Mouse (Mus musculus) thymus, postnatal 14 days (tissue): ENCODE measurements at regions not wholly inside any gene's neighbourhood (a gene's known extent, or its start where the extent isn't known, plus 50 kb on each side); places are given as distances from the start of the nearest gene placed in this dataset.
A peak's percentile ranks its signal among the peaks of the same experiment; 100 is the strongest.

Source experiments
- DNase-seq: peaks from one replicate; pipeline ENCODE4 v3.0.0; 2021

GRCm38 (mm10) chr9:63849564-63850315 lies 91.9 kb upstream of the Smad3 start:
- DNase-seq: peak; percentile 28

- DNase-seq: peak; percentile 76
Measured at GRCm38 (mm10) chr9:63843883-63844485, 86.2 kb upstream of the Smad3 start.

GRCm38 (mm10) chr9:63843431-63843830 lies 85.6 kb upstream of the Smad3 start:
- no peak for DNase-seq

DNA sequence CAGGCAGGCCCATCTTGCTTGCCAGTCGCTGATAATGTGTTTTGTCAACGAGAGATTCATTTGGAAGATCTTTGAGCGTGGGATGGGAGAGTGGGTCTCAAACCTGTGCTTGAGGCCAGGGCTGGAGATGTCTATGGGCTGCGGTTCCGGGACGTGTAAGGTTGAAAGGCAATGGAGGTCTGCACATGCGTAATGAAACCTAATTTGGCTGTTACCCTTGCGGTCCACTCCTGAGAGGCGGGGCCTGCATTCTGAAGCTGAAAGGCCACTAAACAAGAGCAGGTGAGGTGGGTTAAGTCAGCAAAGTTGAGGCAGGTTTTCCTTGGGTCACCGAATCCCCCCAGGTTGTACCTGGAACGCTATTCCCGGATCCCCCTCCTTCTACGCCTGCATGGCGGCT lies 83.3 kb upstream of the Smad3 start:
- no peak for DNase-seq

DNA sequence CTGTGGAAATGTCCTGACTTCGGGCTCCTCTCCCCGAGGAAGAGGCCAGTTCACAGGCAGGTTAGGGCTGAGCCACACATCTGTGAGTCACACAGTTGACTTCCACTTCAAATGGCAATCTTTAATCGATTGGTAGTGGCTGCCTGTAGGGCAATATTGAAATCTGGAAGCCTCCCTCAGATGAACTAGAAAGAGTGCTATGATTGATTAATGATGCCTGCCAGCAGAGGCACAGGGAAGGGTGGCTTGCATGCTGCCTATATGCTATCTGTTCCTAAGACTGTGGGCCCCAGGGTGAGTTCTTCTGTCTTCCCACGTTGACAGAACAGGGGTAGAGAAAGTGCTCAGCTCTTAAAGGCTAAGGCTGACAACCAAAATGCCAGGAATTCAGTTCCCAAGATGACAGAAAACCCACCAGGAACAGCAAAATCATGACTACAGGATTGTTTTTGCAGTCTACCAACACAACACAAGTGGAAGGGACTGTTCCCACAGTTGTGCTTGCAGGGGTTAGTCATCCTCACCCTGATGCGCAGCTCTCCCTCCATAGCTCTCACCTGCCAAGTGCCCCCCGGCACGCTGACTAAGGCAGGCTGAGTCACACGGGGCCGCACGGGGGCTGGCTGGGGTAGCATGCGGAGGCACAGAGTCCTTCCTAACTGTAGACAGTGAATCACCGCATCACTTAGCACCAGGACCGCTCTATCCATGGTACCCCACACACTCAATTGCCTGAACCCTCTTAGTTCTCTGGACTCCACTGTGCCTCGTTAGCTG lies 81.4 kb upstream of the Smad3 start:
- no peak for DNase-seq

GRCm38 (mm10) chr9:63837552-63837951 lies 79.8 kb upstream of the Smad3 start:
- peak; percentile 39 for DNase-seq

- no peak for DNase-seq
Measured at GRCm38 (mm10) chr9:63836565-63837284, 78.9 kb upstream of the Smad3 start.

DNA sequence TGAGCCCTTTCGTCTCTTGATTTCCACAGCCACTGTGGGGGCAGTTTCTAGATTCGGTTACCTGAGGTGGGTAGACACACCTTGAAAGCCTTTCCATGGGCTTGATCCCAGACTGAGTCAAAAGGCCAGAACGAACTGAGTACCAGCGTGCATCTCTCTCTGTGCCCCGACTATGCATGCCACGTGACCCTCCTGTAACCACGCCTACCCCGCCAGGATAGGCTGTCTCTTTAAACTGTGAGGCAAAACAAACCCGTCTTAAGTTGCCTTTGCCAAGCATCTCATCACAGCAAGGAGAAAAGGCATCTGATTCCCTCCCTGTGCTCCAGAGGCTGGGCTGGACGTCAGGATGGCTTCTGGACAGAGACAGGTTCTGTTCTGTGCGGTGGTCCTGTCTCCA lies 78.2 kb upstream of the Smad3 start:
- DNase-seq: peak; percentile 23

GRCm38 (mm10) chr9:63834416-63834815 lies 76.6 kb upstream of the Smad3 start:
- DNase-seq: no peak

- DNase-seq: no peak
Measured at GRCm38 (mm10) chr9:63818163-63818562, 60.4 kb upstream of the Smad3 start.

- peak; percentile 55 for DNase-seq
Measured at GRCm38 (mm10) chr9:63816540-63816939, 58.7 kb upstream of the Smad3 start.

GRCm38 (mm10) chr9:63809901-63810587 lies 52.2 kb upstream of the Smad3 start:
- no peak for DNase-seq
